Mouse (Mus musculus): ENCODE measurements at regions not wholly inside any gene's neighbourhood (a gene's known extent, or its start where the extent isn't known, plus 50 kb on each side); places are given as distances from the start of the nearest gene placed in this dataset.

GRCm38 (mm10) chr5:134848571-134848970 lies 58.0 kb downstream of the Tmem270 start:
- TF ChIP-seq CTCF (IDR thresholded peaks at IDR 0.05), result no peak
- TF ChIP-seq EP300 (IDR thresholded peaks at IDR 0.05), result no peak

Measured in lung, postnatal 0 days (tissue).